Mouse (Mus musculus): ENCODE results near the gene Styxl1.

Styxl1 gene

DNA sequence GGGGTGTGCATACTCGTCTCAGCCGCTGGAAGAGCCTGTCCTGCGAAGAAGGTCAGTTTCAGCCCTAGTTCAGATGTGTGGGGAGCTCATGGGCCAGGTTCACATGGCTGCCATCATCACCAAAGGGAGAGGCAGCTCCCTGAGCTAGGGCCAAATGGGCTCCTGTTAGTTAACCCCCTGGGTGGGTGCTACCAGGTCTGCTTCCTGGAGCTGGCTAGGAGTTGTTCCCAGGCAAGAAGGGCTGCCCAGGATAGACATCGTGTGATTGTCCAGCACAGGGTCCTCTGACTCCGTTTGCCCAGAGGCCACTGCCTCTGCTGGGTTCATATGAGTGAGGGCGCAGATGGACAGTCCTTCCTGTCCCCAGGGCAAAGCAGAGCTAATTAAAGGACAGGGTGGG is 52.2 kb downstream of the Styxl1 start:
- no peak for DNase-seq (ENCODE audit: low read depth, low spot score)

DNA sequence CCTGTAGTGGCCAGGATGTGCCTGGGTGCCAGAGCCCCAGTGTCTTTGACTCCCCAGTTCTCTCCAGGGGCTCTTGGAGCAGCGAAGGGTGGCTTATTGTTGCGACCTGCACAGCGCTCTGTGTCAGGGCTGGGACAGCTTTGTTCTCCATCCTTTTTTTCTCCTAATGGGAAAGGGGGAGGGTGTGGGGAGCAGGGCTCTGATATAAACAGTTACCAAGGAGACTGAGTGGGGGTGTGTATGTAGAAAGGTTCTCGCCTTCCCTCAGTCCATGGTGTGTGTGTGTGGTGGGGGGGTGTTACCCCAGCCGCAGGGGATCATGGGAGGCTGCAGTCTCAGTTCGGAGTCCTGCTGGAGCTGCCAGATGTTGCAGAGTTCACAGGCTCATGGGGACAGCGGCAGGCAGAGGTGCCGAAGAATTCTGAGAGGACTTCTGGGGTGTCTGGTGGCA is 52.8 kb downstream of the Styxl1 start:
- no peak for DNase-seq (ENCODE audit: low read depth, low spot score)

DNA sequence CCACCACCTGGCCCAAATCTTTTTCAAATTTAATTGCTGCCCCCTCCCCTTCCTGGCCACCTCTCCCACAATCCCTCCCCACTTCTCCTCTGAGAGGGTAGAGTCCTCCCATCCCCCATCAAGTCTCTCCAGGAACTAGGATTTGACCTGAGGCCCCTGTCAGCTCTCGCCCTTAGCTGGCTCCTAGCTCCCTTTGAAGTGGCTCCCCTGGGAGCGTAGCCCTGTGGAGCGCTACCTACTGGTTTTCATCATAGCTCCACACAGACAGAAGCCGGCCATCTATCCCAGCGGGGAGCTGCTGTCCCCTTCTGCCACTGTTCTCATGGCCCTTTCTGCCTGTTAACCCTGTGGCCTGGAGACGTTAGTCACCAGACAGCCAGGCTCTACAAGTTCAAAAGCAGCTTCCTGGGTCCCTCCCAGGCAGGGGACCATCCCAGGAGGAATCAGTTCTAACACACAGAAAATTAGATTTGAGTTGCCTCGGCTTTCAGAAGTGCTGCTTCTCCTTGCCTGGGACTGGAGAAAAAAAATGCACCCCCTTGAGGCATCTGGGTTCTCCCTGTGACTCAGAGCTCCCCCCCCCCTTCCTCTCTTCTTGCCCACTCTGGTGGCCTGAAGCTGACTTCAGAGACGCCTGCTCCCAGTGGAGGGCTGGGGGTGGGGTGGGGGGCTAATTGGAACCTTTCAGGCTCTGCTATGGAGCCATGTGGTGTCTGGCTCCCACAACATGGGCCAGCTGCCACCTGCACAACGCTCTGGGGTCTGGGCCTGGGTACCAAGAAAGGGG is 53.5 kb downstream of the Styxl1 start:
- no peak for DNase-seq (ENCODE audit: low read depth, low spot score)

DNA sequence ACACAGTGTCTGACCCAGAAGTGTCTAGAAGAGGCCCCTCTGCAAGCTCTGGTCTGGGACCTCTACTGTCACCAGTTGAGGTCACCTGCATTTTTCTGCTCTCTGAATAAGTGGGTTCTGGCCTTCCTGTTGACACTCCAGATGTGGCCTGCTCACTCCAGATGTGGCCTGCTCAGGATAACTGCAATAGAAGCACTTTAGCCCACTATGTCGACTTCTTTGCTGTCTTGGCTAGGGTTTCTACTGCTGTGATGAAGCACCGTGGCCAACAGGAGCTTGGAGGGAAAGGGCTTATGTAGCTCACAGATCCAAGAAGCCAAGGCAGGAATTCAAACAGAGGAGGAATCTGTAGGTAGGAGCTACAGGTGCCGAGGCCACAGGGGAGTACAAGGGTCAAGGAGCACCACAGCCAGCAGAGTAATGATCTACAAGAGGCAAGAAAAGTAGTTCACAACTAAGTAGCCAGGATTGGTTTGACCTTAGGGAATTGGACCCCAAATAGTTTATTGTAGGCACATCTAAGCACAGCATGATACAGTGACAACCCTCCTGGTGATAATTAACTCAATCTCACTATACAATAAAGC is 54.9 kb downstream of the Styxl1 start:
- DNase-seq (ENCODE audit: low read depth, low spot score): no peak

DNA sequence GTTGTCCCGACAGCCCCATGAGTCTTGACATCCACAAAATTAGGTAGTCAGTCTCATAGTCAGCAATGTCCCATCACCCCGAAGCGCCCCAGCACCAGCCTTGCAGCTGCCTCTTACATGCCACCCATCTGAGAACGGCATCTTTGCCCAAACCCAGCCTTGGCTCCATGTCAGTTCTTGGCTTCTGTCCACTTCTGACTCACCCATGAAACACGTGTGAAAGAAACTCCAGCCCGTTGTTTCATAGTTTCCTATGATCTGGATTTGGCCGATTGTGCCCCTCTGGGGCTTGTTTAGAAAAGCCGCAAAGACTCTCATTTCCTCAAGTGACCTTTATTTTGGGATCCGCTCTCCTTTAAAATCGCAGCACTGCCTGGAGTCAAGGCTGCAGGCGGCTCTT is 56.1 kb downstream of the Styxl1 start:
- no peak for DNase-seq (ENCODE audit: low read depth, low spot score)

DNA sequence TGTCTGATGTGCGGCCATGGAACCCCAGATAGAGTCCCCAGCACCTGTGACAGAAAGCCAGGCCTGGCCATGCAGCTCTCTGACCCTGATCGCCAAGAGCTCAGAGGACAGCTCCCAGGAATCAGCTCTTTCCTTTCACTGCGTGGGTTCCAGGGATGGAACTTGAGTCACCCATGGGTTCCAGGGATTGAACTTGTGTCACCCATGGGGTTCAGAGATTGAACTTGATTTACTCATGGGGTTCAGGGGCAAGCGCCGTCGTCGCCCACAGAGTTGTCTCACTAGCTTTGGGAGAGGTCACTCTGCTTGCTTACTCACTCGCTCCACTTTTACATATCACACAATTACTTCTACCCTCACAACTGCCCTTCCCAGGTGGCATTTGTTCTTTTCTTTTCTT is 57.1 kb downstream of the Styxl1 start:
- DNase-seq (ENCODE audit: low read depth, low spot score): no peak

DNA sequence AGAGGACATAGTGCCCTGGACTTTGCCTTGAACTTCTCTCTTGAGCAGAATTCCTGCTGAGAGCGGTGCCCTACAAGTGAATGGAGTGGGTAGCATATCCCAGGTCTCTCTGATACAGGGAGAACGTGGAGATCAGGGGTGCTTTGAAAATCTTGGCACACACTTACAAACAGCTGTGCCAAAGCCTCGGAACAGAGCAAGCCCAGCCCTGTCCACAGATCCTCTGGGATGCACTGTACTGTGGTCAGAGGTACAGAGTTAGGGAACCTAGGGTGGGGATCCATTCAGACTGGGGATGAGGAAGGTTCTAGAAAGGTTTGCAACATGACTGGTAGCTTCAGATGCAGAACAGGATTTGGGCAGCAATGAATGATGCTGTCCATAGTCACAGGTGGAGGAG is 58.1 kb downstream of the Styxl1 start:
- no peak for DNase-seq (ENCODE audit: low read depth, low spot score)

DNA sequence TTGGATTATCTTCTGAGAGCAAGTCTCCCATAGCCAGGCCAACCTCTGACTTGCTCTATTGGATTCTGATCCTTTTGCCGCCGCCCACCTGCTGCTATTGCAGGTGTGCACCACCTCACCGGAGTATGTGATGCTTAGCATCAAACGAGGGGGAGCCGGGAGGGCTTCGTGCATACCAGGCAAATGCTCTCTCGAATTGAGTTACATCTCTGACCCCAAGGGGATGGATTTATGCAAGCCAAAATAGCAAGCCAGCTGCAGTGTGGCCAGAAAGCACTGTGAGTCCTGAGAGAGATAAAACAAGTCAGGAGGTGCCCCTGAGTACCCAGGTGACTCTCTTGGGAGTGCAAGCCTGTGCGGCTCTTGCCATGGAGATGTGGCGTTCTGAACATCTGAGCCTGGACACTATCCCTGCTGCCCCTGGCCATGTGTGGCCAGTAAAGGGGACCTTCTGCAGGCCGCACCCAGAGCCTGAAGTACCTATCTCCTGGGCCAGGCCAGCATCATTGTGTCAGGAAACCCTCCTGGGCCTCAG is 58.5 kb downstream of the Styxl1 start:
- DNase-seq (ENCODE audit: low read depth, low spot score): no peak

DNA sequence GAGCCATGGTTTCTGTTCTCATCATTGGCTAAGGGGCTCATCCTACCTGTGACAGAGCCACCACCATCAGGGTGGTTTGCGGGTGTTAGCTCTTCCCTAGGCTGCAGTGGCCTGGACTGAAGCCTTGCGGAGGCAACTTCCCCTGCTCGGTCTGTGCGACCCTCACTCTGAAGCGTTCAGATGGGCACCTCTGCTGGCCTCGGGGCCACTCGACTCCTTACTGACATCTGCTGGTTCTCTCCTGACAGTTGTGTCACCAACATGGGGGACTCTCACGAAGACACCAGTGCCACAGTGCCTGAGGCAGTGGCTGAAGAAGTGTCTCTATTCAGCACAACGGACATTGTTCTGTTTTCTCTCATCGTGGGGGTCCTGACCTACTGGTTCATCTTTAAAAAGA is 62.6 kb downstream of the Styxl1 start:
- DNase-seq (ENCODE audit: low read depth, low spot score): no peak

DNA sequence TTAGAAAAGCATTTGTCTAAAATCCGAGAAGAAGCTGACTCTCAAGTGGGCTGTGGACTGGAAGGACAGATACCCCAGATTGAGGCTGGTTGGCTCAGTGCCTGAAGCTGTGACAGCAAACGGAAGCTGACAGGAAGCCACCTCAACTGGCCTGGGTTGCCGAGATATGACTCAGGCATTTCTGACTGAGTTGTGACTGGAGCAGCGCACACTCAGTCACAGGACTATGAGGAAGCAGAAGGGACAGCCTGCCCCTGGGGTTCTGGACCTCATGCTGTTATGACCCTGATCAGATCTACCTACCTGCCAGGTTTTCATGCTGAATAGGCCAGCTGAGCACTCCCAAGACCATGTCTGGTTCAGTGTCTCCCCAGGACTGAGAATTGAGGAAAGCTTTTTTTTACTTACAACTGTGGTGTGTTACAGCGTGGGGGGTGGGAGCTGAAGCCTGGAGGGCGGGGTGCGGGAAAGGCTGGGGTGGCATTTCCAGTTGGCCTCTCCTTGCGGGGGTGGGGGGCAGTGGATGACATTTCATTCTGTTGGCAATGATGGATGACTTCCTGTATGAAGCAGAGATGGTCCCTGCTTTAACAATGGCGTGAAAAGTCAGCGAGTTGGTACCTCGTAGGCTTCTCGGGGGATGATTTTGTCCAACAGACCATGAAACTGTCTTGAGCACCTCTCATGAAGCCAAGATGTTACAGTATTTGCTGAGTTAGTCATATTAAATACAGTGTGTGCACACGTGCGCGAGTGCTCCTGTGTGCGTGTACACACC is 64.6 kb downstream of the Styxl1 start:
- no peak for DNase-seq (ENCODE audit: low read depth, low spot score)

DNA sequence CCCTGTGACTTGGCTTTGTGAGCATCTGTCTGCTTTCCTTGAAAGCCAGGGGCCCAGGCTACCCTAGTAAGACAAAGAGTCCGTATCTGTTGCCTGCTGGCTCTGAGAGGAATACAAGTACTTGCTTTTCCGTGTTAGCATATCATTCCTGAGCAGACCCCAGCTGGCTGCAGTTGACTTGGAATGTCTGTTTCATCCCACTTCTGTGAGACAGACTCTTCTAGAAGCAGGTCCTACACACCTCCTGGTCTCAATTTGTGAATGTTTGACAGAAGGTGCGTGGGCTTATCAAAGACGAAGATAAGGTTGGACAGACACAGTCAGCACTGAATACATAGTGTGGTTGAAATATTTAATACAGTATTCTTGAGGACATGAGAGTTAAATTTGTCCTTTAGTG is 65.4 kb downstream of the Styxl1 start:
- DNase-seq (ENCODE audit: low read depth, low spot score): no peak

DNA sequence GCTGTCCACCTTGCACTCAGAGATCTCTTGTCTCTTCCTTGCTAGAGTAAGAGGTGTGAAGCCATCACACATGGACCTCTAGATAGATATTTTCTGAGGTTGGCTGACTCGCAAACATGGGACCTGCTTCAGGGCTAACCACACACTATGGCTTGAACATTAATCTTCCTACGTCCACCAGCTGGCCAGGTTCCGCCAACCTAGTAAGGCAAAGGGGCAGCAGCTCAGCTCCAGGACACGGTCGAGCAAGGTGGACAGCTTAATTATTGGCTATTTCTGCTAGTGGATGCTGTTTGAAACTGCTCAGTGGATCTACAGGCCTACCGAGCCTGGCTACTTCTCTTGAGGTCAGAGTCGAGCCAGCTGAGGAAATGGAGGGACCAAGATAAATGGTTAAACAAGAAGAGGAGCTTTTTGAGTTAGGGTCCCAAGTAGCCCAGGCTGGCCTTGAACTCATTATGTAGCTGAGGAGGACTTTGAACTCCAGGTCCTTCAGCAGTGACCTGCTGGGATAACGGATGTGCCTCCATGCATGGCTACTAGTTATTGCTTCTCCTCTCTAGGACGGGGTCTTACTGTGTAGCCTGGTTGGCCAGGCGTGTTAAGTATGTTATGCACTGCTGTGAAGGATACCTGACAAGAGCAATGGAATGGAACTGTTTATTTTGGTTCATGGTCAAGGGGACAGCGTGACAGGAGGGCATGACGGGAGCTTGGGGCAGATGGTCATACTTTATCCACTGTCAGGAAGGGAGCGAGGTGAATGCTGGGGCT is 66.4 kb downstream of the Styxl1 start:
- no peak for DNase-seq (ENCODE audit: low read depth, low spot score)

DNA sequence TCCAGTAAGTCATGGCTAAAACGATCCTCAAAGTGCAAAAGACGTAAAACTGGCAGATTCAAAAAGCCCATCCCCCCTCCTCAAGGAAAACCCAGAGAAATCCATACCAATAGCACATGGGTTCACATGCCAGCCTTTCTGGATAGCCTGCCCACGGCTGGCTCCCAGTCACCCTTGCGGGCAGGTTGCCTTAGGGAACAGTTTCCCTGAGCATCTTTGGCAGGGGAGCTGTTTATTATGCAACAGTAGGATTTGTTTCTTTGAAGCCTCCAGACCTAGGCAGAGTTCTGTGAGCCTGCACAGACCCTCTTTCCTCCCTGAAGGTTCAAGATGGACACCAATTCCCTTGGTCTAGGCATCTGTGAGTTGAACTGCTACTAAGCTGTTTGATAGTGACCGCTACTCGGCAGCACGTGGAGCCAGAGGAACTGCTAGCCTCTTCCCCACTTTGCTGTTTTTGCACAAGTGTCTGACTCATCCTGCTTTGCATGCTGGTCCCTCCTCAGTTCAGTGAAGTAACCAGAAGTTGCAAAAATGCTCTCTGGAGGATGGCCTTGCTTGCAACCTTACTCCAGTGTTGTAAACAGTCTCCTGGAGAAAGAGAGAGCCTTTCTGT is 67.5 kb downstream of the Styxl1 start:
- DNase-seq (ENCODE audit: low read depth, low spot score): no peak

DNA sequence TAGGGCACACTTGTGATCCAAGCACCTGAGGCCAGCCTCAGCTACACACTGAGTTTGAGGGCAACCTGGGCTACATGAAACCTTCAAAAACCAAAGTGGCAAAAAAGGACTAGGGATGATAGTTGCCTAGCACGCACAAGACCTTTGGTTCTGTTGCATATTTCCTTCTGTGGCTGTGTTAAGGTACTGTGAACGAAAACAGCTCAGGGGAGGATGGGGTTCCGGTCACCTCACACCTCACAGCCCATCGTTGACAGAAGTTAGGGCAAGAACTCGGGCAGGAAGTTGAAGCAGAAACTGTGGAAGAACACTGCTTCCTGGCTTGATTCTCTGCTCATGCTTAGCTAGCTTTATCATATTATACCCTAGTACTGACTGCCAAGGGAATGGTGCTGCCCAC is 68.5 kb downstream of the Styxl1 start:
- no peak for DNase-seq (ENCODE audit: low read depth, low spot score)

DNA sequence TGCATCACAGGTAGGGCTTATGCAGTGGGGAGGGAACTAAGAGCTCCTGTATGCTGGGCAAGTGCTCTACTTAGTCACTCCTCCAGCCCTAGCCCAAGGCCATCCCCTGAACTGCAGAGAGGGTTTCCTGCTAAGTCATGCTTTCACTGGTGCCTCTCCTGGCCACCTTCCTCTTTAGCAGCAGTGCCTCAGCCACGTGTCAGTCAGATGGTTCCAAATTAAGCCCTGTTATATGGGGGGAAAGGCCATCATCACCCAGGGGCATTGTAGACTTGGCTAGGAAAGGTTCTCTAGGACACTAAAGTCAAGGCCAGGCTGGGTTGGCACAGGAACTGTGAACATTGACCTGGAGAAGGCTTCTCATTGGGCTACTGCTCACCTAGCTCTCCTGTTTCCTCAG is 70.3 kb downstream of the Styxl1 start:
- no peak for DNase-seq (ENCODE audit: low read depth, low spot score)

DNA sequence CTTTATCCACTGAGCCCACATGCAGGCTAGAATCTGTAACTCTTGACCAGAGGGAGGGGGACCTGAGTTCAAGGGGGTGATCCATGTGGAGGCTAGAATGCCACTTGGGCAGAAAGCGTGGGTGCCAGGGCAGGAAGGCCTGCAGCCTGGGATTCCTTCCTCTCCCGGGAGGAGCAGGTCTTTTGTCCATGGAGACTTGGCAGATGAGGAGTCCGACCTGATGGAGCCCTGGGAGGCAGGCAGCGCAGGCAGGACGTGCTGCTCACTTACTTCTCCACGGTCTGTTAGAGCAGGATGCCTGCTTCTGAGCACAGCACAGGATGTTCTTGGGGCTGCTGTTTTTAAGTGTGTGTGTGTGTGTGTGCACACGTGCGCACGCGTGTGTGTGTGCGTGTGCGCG is 71.1 kb downstream of the Styxl1 start:
- DNase-seq (ENCODE audit: low read depth, low spot score): no peak

DNA sequence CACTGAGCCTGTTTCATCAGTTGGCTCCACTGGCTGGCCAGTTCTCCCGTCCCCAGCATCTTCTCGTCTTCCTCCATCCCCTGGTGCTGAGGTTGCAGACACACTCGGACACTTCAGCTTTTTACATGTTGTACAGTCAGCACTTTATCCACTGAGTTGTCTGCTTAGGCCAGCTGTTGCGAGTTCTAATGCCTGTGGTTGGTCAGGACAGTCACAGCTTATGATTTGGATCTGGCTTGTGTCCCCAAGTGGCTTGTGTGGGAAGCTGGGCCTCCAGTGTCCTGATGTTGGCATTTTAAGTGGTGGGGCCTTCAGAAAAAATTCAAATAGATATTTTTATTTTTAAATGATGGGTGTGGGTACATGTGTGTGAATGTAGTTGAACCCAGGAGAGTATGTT is 72.8 kb downstream of the Styxl1 start:
- DNase-seq (ENCODE audit: low read depth, low spot score): no peak

DNA sequence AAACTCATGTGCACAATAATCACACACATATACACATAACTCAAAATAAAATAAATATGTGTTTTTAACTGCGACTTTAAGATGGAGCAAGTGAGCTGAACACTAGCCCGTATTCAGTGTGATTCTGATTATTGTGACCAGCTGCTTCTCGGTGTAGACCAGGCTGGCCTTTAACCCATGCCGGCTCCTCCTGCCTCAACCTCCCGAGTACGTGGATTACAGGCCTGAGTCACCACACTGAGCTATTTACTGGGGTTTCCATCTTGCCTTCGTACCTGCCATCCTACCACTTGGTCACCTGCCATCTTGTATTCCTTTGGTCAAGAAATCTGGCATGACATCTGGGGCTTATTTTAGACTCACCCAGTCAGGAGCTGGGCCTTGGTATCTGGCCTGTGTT is 74.8 kb downstream of the Styxl1 start:
- no peak for DNase-seq (ENCODE audit: low read depth, low spot score)

DNA sequence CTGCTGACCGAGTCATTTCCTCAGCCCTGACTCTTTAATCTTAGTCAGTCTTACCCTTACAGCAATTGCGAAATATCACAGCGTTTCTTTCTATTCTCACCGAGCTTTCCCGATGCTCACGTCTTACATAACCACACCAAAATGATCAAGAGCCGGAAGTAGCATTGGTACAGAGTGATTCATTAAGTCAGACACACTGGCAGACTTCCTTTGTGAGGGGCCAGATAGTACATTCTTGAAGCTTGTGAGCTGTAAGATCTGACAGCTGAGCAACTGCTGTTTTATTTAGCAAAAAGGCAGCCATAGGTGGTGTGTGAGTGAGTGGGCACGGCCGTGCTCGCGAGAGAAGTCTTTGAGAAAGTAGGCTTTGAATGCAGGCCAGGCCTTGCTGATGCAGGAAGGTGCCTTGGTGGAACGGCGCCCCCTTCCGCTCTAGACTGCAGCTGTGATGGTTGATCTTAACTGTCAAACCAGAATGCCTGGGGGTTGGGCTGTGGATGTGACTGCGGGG is 75.4 kb downstream of the Styxl1 start:
- DNase-seq (ENCODE audit: low read depth, low spot score): no peak

DNA sequence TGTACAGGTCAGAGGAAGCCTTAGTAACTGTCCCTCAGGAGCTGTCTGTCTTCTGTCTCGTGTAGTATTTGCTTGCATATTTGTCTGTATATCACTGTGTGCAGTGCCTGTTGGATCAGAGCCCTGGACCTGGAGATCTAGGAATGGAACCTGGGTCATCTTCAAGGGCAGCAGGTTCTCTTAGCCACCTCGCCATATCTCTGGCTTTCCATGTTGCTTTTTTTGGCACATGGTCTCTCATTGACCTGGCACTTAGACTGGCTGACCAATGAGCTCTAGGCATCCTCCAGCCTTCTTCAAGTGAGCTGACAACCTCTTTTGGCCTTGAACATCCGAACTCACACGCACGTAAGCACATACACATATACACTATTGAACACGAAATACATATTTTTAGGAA is 76.0 kb downstream of the Styxl1 start:
- no peak for DNase-seq (ENCODE audit: low read depth, low spot score)

DNA sequence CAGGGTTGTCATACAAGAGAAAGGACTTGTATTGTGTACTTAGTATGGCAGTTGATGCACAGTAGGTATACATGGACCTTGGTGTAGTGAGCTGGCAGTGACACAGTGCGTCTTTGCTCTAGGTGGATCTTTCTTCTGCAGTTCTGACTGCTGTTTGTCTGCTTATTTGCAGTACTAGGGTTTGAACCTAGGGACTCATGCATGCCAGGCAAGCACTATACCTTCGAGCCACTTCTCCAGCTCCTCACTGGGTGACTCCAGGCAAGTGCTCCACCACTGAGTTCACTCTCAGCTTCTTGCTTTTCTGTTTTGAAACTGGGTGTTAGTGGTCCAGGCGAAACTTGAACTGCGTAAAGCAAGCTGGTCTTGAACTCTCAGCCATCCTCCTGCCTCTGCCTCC is 76.6 kb downstream of the Styxl1 start:
- no peak for DNase-seq (ENCODE audit: low read depth, low spot score)

Measured in retina, postnatal 7 days (tissue).